Mouse (Mus musculus) heart, embryonic 15.5 days (tissue): ENCODE measurements around the gene Tnni2. TPM values are rescaled to one million over a fixed set of nuclear protein-coding genes. Genes with fewer than 3 reads are reported as not detected.

ENCODE experiments used
- ATAC-seq: fragments of 200-750 bp; cut with Nextera tagmentation; replicated peaks from 2 replicates; pipeline ENCODE4 v1.8.0; 2017; ENCODE audit warnings: low read depth, moderate TSS enrichment; ENCODE audit not compliant: insufficient number of reproducible peaks, insufficient read depth, low FRiP score
- H3K27ac ChIP-seq: fragments of 300-500 bp; sonication (generic); 2 replicates; pipeline ENCODE4 v1.5.1; 2015; ENCODE audit warnings: mild to moderate bottlenecking, inconsistent platforms
- H3K27me3 ChIP-seq: fragments of 300-500 bp; sonication (generic); 2 replicates; pipeline ENCODE4 v1.6.1; 2015; ENCODE audit warnings: inconsistent platforms
- H3K36me3 ChIP-seq: fragments of 300-500 bp; sonication (generic); 2 replicates; pipeline ENCODE4 v1.6.1; 2015; ENCODE audit warnings: mild to moderate bottlenecking, inconsistent platforms
- H3K4me1 ChIP-seq: fragments of 300-500 bp; sonication (generic); replicated peaks from 2 replicates; pipeline ENCODE4 v1.6.1; 2015; ENCODE audit warnings: inconsistent platforms
- H3K4me2 ChIP-seq: fragments of 300-500 bp; sonication (generic); 2 replicates; pipeline ENCODE4 v1.6.1; 2015; ENCODE audit warnings: inconsistent platforms, mild to moderate bottlenecking, moderate library complexity
- H3K4me3 ChIP-seq: fragments of 300-500 bp; sonication (generic); 2 replicates; pipeline ENCODE4 v1.5.1; 2015; ENCODE audit warnings: mild to moderate bottlenecking, inconsistent platforms
- H3K9ac ChIP-seq: fragments of 300-500 bp; sonication (generic); 2 replicates; pipeline ENCODE4 v1.6.1; 2015; ENCODE audit warnings: mild to moderate bottlenecking, inconsistent platforms
- H3K9me3 ChIP-seq: fragments of 300-500 bp; sonication (generic); replicated peaks from 2 replicates; pipeline ENCODE4 v1.6.1; 2016; ENCODE audit warnings: inconsistent platforms
- WGBS: fragments of 180-500 bp; shearing (Covaris S2); methylation state at CpG from one replicate; pipeline ENCODE4 v1.1.7; 2015; ENCODE audit warnings: mixed read lengths; 5-methylcytosine and 5-hydroxymethylcytosine counted together
- polyA plus RNA-seq: library from polyadenylated mRNA; unstranded; fragments of >200 nt; fragmentation: Nextera tagmentation; extraction: Ambion mirVana; gene quantifications from 2 replicates; pipeline ENCODE4 v1.2.1, GENCODE M21; 2015

Gene Tnni2
- polyA plus RNA-seq, 1 experiment from 2014 or later = 16.8 TPM

GRCm38 (mm10) chr7:142430160-142430678 lies 11.4 kb upstream of the Tnni2 start:
- no peaks in the 10 kb centered on the region for H3K36me3 ChIP-seq
- no peaks in the 10 kb centered on the region for H3K27me3 ChIP-seq
- peak overlapping the region; percentile 64 for H3K27ac ChIP-seq
- WGBS = 21% methylated on average over 12 of the region's 12 CpGs
- peaks cover 36% of the 10 kb centered on the region for H3K4me1 ChIP-seq
- peak; percentile 48; the same call in 1 of the 2 replicates for ATAC-seq
- no peak overlapping the region; the same call in 1 of the 2 replicates for H3K4me2 ChIP-seq
- H3K4me3 ChIP-seq = no peak overlapping the region
- H3K9me3 ChIP-seq = no peaks in the 10 kb centered on the region
- no peak overlapping the region for H3K9ac ChIP-seq

DNA sequence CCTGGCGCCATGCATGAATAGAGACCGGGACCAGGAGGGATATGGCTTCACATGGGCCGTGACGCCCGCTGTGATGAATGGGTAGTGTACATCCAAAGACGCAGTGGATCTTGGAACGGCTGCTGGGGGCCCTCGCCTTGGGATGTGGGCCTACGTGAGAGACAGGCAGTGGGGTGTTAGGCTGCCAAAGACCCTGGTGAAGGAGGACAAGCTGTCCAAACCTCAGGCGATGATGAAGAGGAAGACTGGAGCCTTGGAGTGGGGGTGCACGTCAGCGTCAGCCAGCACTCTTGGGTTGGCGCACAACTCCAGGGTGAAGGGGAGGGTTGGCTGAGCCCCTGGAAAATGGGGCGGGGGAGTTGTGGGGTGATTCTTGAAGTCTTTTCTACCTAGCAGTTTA lies 10.5 kb upstream of the Tnni2 start:
- H3K4me1 ChIP-seq = peaks cover 36% of the 10 kb centered on the region
- no peaks in the 10 kb centered on the region for H3K9me3 ChIP-seq
- H3K4me2 ChIP-seq = no peak overlapping the region
- no peak overlapping the region for H3K9ac ChIP-seq
- peak overlapping the region; percentile 64 for H3K27ac ChIP-seq
- ATAC-seq = peak; percentile 24; the same call in 1 of the 2 replicates
- 84% methylated on average over 14 of the region's 14 CpGs for WGBS
- no peak overlapping the region for H3K4me3 ChIP-seq
- H3K36me3 ChIP-seq = no peaks in the 10 kb centered on the region
- H3K27me3 ChIP-seq = no peaks in the 10 kb centered on the region

- H3K9me3 ChIP-seq = no peaks in the 10 kb centered on the region
- 22% methylated on average over 19 of the region's 19 CpGs for WGBS
- no peaks in the 10 kb centered on the region for H3K27me3 ChIP-seq
- no peak overlapping the region for H3K4me2 ChIP-seq
- 0 out of 2 replicates have a peak, but pooled peaks have one; percentile 11 for ATAC-seq
- no peak overlapping the region for H3K4me3 ChIP-seq
- no peaks in the 10 kb centered on the region for H3K36me3 ChIP-seq
- peak overlapping the region; percentile 56 for H3K27ac ChIP-seq
- peaks cover 41% of the 10 kb centered on the region for H3K4me1 ChIP-seq
- no peak overlapping the region for H3K9ac ChIP-seq
Observed at GRCm38 (mm10) chr7:142433623-142434022, 8.0 kb upstream of the Tnni2 start.

DNA sequence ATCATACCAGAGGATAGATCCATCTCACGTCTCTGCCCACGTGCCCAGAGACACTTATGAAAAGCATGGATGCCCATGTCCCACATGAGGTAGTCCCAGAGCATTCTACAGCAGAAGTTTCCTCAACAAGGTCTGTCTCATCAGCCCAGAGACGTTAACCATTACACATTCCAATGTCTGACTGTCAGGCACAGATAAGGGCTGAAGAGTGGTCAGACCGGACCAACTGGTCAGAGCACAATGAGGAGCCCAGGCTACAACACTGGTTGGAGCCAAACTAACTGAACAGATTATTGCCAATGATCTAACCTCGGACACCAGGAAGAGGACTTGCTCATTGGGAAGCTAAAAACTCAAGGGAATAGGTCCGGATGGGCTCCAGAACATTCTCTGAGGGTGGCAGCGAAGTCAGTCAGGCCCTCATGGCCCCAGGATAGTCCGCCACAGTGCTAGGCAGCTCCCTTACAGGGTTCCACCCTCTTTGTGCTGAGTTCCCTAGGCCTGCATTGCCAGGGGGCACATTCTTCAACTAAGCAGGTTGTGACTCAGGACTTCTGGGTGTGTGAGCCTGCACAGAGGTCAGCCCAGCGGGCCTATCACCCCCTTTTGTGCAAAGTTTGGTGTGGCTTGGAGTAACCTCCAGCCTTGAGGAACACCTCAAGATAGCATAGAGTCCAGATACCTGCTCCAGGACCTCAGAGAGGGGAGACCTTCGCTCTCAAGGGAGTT lies 7.3 kb upstream of the Tnni2 start, which contains the start of gene Syt8:
Gene Syt8 (plus strand): TSS at position 714 of the 729 bp plus-strand sequence.
- Histone ChIP-seq H3K4me1 (peaks cover 41% of the 10 kb centered on the region), H3K9me3 (no peaks in the 10 kb centered on the region), H3K4me2 (no peak within 1 kb of the TSS), H3K27me3 (no peaks in the 10 kb centered on the region), H3K27ac (peak within 1 kb of the TSS; percentile 56), H3K4me3 (no peak within 1 kb of the TSS), H3K9ac (no peak within 1 kb of the TSS), H3K36me3 (no peaks in the 10 kb centered on the region)
- 74% methylated on average over 10 of the region's 10 CpGs for WGBS
- no peak for ATAC-seq

GRCm38 (mm10) chr7:142435524-142435923 lies 6.1 kb upstream of the Tnni2 start:
- H3K27ac ChIP-seq = peak overlapping the region; percentile 20; the same call in 1 of the 2 replicates
- WGBS = 25% methylated on average over 4 of the region's 4 CpGs
- no peaks in the 10 kb centered on the region for H3K27me3 ChIP-seq
- no peak overlapping the region for H3K4me3 ChIP-seq
- peaks cover 36% of the 10 kb centered on the region for H3K4me1 ChIP-seq
- H3K9ac ChIP-seq = no peak overlapping the region
- H3K9me3 ChIP-seq = no peaks in the 10 kb centered on the region
- H3K4me2 ChIP-seq = no peak overlapping the region
- no peak for ATAC-seq
- H3K36me3 ChIP-seq = no peaks in the 10 kb centered on the region

- 73% methylated on average over 5 of the region's 5 CpGs for WGBS
- no peak overlapping the region for H3K4me2 ChIP-seq
- H3K9ac ChIP-seq = no peak overlapping the region
- no peak for ATAC-seq
- H3K27ac ChIP-seq = no peak overlapping the region
- H3K27me3 ChIP-seq = no peaks in the 10 kb centered on the region
- H3K4me1 ChIP-seq = peaks cover 47% of the 10 kb centered on the region
- H3K36me3 ChIP-seq = no peaks in the 10 kb centered on the region
- H3K4me3 ChIP-seq = no peak overlapping the region
- H3K9me3 ChIP-seq = no peaks in the 10 kb centered on the region
Observed at GRCm38 (mm10) chr7:142437324-142437723, 4.3 kb upstream of the Tnni2 start.

DNA sequence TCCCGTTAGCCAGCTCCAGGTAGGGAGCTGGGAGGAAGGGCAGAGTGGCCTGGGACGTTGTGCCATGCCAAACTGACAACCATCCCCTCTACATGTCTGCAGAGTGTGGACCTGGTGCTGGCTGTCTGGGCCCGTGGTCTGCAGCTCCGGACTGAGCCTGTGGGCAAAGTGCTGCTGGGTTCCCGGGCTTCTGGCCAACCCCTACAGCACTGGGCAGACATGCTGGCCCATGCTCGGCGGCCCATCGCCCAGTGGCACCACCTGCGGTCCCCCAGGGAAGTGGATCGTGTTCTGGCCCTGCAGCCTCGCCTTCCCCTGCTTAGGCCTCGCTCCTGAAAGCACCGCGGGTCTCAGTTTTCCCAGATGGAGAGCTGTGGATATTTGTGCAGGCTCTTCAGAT lies 1.6 kb upstream of the Tnni2 start:
- peak overlapping the region; percentile 79 for H3K27ac ChIP-seq
- H3K9ac ChIP-seq = no peak overlapping the region
- no peak overlapping the region for H3K4me3 ChIP-seq
- no peaks in the 10 kb centered on the region for H3K36me3 ChIP-seq
- no peak overlapping the region for H3K4me2 ChIP-seq
- H3K27me3 ChIP-seq = no peaks in the 10 kb centered on the region
- 85% methylated on average over 14 of the region's 14 CpGs for WGBS
- H3K4me1 ChIP-seq = peaks cover 41% of the 10 kb centered on the region
- H3K9me3 ChIP-seq = no peaks in the 10 kb centered on the region
- ATAC-seq = no peak

DNA sequence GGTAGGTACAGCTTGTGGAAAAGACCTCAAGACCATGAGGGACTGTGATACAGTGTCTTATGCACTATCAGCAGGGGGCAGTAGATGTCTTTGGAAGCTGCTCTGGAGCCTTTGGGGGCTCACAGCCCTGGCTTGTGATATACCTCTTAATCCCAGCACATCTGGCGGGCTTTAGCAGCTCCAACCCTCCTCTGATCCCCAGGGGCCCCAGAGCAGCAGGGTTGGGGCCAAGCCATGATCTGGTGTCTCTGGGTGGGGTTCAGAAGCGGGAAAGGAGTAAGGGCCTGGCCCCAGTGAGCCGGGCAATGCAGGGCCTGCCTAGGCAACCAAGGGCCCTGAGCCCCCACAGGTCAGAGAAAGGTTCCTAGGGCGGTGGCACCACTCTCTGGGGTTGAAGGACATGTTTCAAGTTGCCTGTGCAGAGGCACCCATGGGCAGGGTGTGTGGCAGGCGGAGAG lies 922 bp upstream of the Tnni2 start:
- peaks cover 41% of the 10 kb centered on the region for H3K4me1 ChIP-seq
- no peaks in the 10 kb centered on the region for H3K27me3 ChIP-seq
- peak overlapping the region; percentile 52 for H3K9ac ChIP-seq
- peak overlapping the region; percentile 79 for H3K27ac ChIP-seq
- no peak overlapping the region for H3K4me3 ChIP-seq
- H3K9me3 ChIP-seq = no peaks in the 10 kb centered on the region
- no peaks in the 10 kb centered on the region for H3K36me3 ChIP-seq
- H3K4me2 ChIP-seq = peak overlapping the region; percentile 23; the same call in 1 of the 2 replicates
- ATAC-seq = peak; percentile 76
- WGBS = 38% methylated on average over 5 of the region's 5 CpGs

DNA sequence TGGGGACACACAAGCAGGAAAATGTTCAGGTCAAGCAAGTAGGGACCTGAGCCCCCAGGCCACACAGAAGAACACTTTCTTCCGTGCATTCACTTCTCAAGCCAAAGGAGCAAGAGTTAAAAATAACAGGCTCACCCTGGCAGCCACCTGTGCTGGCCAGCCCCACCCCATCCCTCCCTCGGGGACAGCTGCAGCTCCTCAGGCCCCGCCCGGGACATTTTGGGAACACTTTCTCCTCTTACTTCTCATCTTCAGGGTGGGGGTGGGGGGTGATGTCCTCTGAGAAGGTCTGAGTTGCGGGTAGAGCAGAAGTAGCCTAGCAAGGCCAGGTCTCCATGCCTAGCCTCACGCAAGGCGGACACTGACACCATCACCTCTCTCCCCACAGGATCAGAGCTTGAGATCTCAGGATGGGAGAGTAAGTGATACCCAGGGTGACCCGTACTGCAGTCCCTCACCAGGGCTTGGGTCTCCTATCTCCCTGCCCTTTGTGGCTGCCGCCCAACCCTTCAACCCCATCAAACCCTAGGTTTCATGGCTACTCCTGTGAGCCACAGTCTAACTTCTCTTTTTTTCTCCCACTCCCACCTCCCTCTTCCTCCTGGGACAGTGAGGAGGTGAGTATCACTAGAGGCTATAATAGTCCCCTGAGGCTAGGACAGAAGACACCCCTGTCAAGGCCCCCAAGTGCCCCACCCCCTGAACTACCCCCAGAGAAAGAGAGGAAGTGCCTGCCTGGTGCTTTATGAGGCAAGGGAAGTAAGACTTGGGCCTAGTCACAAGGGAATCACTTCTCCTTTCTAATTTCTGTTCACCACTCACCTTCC lies 686 bp downstream of the Tnni2 start:
- Histone ChIP-seq H3K4me3 (no peak overlapping the region), H3K27ac (peak overlapping the region; percentile 79), H3K9ac (peak overlapping the region; percentile 17; the same call in 1 of the 2 replicates), H3K9me3 (no peaks in the 10 kb centered on the region), H3K36me3 (no peaks in the 10 kb centered on the region), H3K4me2 (no peak overlapping the region), H3K4me1 (peaks cover 34% of the 10 kb centered on the region), H3K27me3 (no peaks in the 10 kb centered on the region)
- 61% methylated on average over 9 of the region's 9 CpGs for WGBS
- no peak for ATAC-seq

- peak overlapping the region; percentile 79 for H3K27ac ChIP-seq
- ATAC-seq = no peak
- WGBS = 92% methylated on average over 7 of the region's 7 CpGs
- no peaks in the 10 kb centered on the region for H3K9me3 ChIP-seq
- peaks cover 30% of the 10 kb centered on the region for H3K4me1 ChIP-seq
- no peak overlapping the region for H3K9ac ChIP-seq
- H3K4me3 ChIP-seq = no peak overlapping the region
- H3K36me3 ChIP-seq = no peaks in the 10 kb centered on the region
- H3K4me2 ChIP-seq = no peak overlapping the region
- no peaks in the 10 kb centered on the region for H3K27me3 ChIP-seq
Observed at GRCm38 (mm10) chr7:142442908-142443420, 1.4 kb downstream of the Tnni2 start.

DNA sequence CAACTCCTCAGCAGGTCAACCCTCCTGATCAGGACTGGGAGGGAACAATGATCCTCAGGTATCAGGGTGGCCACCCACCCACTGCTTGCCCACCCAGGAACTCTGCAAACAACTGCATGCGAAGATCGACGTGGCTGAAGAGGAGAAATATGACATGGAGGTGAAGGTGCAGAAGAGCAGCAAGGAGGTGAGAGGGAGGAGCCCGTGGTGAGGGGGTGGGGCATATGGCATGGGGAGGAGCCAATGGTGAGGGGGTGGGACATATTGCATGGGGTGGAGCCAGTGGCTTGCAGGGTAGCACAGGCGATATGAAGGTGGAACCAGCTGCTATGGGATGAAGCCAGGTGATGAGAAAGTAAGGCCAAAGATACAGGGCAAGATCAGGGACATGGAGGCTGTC lies 1.9 kb downstream of the Tnni2 start:
- Histone ChIP-seq H3K4me3 (no peak overlapping the region), H3K36me3 (no peaks in the 10 kb centered on the region), H3K4me2 (no peak overlapping the region), H3K27me3 (no peaks in the 10 kb centered on the region), H3K9ac (no peak overlapping the region), H3K4me1 (peaks cover 30% of the 10 kb centered on the region), H3K9me3 (no peaks in the 10 kb centered on the region), H3K27ac (no peak overlapping the region)
- ATAC-seq = no peak
- WGBS = 92% methylated on average over 5 of the region's 5 CpGs
